Mouse (Mus musculus) testis, adult 2 months (tissue): ENCODE results near the gene Taf6l.

Experiments
- CTCF ChIP-seq: fragments of 200-500 bp; IDR thresholded peaks from 2 replicates; pipeline ENCODE4 v1.5.1; 2012; ENCODE audit warnings: low read depth, mild to moderate bottlenecking, inconsistent platforms, low read length, moderate library complexity; ENCODE audit not compliant: control insufficient read depth, insufficient read depth, insufficient replicate concordance
- POLR2A ChIP-seq: fragments of 200-500 bp; IDR thresholded peaks from 2 replicates; pipeline ENCODE4 v1.6.1; 2012; ENCODE audit warnings: low read depth, mild to moderate bottlenecking, inconsistent platforms, low read length, moderate library complexity; ENCODE audit not compliant: control insufficient read depth

GRCm38 (mm10) chr19:8832971-8833370, 46.8 kb upstream of the Taf6l start:
- TF ChIP-seq POLR2A: no peak
- no peak for TF ChIP-seq CTCF
